Mouse (Mus musculus): ENCODE results near the gene Cptp.

Cptp gene

DNA sequence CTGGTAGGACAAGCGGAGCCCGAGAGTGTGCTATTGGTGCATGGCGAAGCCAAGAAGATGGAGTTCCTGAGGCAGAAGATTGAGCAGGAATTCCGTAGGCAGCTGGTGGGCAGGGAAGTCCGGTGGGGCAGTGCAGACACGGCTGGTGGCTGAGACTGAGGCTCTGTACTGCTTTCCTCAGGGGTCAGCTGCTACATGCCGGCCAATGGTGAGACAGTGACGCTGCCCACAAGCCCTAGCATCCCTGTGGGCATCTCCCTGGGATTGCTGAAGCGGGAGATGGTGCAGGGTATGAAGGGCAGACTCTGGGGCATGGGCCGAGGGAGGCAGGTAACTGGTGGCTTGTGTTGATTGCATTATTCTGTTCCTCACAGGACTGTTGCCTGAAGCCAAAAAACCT, 18.4 kb upstream of the Cptp start:
- DNase-seq = no peak

DNA sequence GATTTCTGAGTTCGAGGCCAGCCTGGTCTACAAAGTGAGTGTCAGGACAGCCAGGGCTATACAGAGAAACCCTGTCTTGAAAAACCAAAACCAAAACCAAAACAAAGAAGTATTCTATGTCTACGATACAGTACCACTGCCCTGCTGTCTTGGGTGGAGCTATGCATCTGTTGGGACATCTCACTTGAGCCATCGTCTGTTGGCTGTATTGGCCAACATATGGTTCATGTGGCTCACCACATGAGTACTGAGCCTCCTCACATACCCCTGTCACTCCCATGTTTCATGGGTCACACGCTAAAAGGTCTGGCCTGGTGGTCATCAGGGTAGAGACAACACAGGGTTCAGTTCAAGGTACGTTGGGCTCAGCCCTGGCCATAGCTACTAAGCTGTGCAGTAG, 17.1 kb upstream of the Cptp start:
- DNase-seq = no peak

DNA sequence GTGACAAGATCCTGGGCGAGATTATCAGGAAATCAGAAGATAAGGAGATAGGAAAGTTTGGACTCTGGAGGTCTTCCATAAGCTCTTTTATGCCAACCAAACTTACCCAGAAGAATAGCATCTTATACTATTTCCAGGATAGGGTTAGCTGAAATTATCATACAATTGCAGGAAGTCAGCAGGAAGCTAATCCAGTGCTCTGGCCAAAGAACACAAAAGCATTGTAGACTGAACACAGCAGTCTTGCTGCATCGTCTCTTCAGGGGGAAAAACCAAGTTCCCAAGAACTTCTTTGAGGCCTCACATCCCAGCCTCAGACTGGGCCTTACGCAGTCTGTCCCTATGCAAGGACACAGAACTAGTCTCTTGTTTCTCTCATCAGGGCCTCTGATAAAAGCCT, 14.3 kb upstream of the Cptp start:
- no peak for DNase-seq

DNA sequence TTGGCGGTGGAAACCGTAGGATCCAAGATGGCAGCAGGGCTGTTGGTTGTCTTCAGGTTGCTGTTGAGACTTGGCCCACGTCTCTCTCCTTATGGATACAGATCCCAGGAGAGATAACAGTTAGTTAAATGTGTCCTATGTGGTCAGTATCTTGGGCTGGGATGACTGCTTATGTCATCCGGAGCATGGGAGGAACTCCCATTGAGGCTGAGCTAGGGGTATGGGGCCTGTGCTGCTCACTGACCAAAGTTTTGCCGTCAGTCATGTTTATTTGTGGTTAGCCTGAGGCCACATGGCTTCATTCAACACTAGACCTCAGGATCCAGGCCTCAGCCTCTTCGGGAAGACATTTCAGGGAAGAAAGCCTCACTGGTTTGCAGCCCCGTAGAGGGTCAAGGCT, 2.2 kb upstream of the Cptp start:
- no peak for DNase-seq

DNA sequence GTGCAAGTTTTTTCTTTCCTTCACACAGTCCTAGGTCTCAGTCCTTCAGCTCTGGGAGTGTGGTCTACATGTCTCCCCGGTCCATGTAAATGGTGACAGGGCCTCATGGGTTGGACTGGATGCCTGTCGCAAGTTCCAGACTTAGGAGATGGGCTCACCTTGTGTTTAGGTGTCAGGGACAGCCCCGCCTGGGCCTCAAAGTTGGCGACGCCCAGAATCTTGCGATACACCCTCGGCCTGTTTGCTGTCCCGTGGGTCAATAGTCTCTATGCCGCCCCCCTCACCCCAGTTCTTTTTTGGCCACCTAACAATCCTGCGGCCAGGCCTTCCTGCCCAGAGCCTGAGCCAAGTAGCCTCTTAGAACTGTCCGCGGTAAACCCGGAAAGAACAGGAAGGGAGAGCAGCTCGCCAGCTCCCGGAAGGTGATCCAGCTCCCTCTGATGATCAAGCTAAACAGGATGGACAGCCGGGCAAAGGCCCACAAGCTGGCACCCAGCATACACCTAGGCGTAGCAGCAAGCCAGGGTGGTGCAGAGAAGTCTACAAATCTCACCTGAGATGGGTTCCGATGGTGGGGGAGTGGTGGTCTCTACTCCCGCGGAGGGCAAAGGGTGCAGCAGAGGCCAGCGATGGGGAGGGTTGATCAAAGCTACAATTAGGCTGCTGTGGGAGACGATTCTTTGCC, 484 bp downstream of the Cptp start:
- DNase-seq = peak; percentile 22 to 57

DNA sequence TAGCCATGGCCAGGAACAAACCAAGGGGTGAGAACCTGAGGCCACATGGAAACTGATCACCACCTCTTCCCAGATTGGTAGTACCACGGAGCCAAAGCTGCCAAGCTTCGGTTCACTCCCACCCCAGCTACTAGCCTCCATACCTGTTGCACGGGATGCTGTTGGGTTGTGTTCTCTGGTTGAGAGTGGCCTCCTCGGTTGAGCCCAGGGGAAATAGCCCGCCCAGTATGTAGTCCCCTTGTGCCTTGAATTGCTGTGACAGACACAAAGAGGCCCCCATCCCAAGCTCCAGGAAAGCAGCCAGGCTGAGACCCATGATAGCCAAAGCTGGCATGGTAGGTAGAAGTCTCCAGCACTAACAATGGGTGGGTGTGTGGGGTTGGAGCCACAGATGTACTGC, 6.2 kb downstream of the Cptp start, which contains the start of gene Tas1r3:
Tas1r3 (minus strand) TSS at position 362 of the 400 bp plus-strand sequence.
- DNase-seq = no peak

DNA sequence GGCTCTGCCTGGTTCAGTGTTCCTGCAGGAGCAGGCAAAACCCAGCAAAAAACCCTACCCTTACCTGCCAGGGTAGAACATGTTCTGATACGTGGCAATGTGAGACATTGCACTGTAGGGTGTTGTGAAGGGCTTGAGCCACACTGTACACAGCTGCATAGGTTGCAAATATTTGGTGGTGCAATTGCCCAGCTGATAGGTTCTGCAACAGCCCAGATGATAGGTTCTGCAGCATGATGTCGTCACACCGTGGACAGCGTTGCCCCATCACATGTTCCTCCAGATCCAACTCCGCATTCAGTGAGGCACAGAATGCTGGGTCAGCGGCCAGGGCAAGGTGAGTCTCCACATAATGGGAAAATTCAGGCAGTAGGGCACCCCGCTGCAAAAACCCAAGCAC, 7.5 kb downstream of the Cptp start:
- DNase-seq = no peak

DNA sequence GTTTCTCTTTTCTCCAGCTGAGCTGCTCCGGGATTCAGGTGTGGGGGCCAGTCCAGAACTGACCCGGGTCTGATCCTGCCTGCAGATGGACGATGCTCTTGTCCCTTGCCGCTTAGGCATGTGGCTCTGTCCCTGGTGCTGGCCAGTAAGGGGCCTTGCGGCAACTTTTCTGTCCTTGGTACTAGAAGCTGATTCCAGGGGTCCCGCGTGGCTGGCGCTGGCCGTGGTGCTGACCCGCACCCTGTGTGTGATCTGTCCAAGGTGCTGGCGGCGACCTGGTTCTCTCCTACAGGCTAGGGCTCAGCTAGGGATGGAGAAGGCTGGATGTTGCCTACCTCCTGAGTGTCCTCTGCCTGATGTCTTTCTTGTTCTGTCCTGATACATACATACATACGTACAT, 9.9 kb downstream of the Cptp start:
- DNase-seq = peak; percentile 92

DNA sequence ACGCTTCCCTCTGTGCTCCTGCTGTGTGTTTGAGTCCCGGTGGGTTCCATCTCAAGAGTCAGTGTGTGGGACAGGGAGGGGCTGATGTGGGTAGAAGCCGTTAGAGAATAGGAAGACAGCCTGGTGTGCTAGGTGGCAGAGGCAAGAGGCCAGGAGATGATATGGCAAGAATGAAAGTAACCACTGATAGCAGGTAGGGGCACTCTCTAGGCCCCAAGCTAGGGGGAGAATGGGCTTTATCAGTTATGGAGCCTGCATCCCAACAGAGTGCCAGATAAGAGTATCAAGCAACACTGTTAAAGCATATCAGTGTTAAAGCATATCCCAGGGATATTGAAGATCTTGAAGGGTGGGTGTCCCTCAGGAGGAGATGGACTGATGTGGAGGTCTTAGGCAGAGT, 12.4 kb downstream of the Cptp start:
- DNase-seq = no peak

DNA sequence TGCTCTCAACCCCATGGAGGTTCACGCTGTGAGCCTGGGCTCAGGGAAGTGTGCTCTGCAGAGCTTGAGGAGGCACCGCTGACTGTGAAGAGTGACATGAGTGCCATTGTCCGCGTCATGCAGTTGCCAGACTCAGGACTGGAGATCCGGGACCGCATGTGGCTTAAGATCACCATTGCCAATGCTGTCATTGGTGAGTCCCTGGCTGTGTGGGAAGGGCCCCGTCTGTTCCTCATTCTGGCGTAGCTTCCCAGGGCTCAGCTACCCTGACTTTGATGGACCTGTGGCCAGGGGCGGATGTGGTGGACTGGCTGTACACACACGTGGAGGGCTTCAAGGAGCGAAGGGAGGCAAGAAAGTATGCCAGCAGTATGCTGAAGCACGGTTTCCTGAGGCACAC, 13.2 kb downstream of the Cptp start:
- no peak for DNase-seq

DNA sequence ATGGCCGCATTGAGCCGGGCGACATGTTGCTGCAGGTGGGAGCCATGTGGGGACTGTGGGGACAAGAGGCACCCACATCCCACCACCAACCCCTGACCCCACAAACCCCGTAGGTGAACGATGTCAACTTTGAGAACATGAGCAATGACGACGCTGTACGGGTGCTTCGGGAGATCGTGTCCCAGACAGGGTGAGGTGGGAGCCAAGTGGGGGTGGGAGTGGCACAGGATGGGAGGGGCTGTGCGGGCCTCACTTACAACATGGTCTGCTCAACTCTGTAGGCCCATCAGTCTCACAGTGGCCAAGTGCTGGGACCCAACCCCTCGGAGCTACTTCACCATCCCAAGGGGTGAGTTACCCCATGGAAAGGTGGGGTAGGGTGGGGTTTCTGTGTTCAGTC, 14.2 kb downstream of the Cptp start:
- DNase-seq = no peak

DNA sequence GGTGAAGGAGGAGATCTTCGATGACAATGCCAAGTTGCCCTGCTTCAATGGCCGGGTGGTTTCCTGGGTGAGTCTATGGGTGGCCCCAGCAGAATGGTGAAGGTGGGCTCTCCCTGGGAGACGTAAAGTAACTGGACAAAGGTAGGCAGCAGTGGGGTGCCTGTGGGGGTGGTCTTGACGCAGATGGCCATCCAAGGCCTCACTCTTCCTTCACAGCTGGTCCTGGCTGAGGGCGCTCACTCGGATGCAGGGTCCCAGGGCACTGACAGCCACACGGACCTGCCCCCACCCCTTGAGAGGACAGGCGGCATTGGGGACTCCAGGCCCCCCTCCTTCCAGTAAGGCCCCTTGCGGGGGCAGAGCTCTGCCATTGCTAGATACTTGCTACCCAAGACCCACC, 15.8 kb downstream of the Cptp start:
- DNase-seq = no peak

DNA sequence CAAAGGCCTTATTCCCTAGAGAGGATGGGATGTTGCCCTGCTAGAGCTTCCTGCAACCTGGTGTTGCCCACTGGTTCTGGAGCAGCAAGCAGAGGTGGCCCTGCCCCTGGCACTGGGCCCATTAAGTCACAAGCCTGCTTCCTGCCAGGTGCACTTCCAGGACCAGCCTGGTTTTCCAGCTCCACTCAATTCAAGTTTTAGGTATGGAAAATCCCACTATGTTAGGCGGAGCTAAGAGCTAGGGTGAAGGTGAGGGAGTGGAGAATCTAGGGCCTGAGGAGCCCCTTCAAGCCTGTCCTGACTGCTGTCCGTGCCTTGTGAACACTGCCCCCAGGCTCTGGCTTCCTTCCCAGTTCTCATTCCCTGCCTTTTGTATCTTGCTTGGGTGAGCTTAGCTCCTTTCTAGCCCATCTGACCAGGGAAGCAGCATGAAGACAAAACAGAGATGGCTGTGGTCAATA, 17.3 kb downstream of the Cptp start:
- peak in 1 of 2 experiments; percentile 57 for DNase-seq

DNA sequence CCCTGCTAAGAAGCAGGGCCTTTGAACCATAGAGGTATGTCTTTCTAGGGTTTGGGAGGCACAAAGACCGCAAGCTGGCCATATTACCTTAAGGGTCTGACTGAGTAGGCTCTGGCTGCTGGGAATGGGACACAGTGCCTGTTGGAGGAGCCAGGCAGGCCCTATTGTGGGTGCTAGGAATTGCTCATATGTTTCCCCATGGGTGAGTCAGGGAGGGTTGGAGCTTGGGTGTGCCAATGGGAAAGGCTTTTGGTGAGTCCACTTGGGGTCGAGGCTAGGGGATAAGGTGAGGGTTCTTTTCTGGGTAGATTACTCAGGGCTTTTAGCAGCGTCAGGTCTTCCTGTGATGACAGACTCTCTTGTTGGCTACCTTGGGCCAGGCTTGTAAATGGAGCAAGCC, 17.9 kb downstream of the Cptp start:
- no peak for DNase-seq

DNA sequence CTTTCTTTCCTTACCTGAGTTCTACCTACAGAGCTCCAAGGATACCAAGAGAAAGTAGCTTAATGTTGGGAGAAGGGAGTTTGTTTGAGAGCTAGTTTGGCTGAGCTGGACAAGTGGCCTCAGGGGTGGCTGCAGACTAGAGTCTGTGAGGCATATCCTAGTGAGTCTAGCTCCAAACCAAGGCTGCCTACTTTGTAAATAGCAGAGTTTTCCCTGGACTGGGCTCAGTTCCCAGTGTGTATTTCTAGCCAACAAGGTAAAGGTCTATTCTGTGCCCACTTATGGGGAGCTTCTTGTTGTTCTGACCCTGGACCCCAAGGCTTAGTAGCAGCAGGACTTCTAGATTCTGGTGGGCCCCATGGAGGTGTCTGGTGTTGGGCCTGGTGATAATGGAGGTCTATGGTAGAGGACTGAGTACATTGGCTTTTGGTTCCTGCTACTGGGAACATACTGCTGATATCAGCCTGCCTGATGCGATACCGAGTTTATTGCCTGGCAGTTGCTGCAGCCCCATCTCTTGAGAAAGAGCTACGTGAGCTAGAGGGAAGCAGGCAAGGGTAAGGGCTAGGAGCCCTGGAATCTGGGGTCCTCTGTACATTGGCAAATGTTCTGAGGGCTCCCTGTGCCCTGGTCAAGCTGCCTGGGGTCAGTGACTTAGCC, 19.3 kb downstream of the Cptp start:
- DNase-seq = no peak

DNA sequence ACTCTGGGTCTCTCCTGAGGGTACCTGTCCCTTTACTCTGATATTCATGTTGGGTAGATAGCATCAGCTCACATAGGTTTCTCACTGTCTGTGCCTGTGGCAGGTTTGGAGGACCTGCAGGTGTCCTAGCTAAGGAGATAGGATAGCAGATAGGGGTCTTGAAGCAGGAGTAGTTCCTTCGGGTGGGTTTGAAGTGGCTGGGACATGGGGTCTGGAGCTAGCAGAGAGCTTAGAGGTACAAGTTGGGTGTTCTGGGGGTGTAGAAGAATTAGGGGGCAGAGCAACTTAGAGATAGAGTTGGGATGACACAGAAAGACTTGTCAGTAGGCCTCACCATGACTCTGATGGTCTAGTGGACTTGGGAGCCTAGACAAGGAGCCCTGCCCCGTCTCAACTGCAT, 19.8 kb downstream of the Cptp start:
- DNase-seq = no peak

DNA sequence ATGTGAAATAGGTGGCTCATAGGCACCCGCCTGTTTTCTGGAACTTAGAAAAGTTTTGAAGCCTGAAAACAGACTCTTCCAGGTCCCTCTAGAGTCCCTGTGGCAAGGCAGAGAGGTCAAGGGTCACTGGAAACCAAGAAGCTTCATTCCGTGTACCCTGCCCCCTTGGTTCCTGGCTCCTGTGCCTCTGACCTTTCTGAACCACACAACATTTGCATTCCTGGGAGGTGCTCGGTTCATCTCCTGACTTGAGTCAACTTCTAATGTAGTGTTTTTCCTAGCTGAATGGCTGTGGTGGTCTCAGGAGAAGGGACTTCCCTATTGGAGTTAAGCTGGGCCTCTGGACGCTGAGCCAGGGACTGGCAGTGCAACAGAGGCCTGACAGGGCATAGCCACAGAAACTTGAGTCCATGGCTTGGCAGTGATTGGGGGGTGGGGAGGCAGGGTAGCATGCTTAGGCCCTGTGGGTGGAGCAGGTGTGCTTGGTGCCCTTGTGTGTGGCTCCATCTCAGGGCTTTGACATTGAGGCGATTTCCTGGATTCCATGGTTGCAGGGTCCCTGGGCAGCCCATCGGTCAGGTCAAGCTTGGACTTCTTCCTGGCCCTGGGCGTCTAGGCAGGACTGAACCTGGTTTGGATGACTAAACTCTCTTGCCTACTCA, 20.7 kb downstream of the Cptp start:
- DNase-seq = peak in 1 of 2 experiments; percentile 36

DNA sequence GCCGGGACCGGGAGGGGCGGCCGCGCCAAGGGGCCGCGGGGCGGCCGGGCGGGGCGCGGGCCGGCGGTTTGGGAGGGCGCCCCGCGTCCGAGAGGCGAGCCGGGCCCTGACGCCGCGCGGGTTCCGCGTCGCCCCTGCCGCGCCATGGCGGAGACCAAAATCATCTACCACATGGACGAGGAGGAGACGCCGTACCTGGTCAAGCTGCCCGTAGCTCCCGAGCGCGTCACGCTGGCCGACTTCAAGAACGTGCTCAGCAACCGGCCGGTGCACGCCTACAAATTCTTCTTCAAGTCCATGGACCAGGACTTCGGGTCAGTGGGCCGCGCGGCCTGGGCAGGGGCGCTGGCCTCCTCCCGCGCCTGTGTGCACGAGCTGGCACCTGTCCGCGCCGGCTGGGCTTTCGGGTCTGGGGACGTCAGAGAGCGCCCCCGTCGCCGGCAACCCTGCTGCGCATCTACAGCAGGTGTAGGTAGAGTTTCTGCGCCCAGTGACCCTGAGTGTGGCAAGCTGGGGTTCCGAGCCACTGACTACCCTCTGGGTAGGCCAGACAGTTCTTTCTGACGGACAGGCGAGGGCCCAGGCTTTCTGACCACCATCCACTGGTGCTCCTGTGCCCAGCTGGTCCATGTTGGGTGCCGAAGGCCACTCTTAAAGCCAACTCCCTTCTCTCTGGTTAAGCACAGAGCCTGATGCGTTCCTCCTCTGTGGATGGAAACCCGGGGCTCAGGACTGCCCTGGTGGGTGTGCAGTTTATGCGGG, 21.5 kb downstream of the Cptp start:
- DNase-seq = peak; percentile 59 to 75

DNA sequence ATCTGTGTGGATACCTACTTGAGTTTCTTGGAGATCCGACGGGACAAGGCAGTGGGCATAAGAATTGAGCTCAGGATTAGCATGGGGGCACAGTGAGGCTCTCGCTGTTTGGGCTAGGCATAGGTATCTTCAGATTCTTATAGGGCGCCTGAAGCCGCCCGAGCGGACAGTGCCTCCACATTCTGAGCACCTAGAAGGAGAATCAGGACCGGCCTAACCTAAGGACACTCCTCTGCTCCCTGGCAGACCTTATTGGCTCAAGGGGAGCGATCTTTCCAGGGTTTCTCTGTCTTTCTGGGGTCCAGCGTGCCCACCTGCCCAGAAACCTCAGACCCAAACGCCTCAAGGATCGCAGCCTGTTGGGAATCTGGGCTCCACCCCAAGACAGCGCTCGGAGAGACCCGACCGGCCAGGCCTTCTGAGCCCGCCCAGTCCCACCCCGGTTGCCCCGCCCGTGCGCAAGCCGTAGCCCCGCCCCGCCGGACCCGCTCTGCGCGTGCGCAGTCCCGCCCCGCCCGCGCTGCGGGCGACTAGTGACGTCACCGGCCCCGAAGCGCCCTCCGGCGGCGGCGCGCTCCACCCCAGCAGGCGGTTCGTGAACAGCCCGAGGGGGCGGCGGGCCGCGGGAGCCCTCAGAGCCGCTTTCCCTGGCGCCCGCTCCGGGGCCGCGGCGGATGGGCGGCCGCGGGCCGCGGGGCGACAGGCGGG, 22.2 kb downstream of the Cptp start, which contains the start of gene Dvl1:
Dvl1 (plus strand) TSS at position 532 of the 708 bp plus-strand sequence.
- peak; percentile 96 to 97 for DNase-seq

DNA sequence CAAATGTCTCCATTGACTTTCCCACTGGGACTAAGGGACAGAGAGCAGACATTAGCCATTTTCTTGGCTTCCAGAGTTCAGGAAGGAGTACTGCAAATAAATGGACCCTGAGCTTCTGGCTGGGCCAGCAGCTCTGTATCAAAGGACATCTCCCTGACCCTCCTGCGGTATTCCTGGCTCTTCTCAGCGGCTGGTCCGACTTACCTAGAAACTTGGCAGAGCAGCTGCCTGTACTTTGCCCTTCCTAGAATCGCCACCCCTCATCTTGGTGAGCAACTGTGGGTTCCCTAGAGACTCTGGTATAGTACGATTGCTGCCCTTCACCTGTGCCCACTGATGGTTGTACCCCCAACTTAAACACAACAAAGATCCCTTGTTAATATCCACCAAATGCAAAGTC, 26.0 kb downstream of the Cptp start:
- no peak for DNase-seq

DNA sequence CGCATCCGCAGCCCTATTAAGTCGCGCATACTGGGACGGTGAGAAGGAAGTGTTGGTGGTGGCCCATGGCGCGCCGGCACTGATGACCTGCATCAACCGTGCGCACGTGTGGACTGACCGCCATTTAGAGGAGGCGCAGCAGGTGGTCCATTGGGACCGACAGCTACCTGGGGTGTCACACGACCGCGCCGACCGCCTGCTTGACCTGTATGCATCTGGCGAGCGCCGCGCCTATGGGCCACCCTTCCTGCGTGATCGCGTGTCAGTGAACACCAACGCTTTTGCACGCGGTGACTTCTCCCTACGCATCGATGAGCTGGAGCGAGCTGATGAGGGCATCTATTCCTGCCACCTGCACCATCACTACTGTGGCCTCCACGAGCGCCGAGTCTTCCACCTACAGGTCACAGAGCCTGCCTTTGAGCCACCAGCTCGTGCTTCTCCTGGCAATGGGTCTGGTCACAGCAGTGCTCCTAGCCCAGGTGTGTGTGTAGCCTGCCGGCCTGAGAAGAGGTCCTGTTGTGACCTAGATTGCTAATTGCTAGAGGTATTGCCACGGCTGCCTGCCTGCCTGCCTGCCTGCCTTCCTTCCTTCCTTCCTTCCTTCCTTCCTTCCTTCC, 27.5 kb downstream of the Cptp start:
- no peak for DNase-seq

DNA sequence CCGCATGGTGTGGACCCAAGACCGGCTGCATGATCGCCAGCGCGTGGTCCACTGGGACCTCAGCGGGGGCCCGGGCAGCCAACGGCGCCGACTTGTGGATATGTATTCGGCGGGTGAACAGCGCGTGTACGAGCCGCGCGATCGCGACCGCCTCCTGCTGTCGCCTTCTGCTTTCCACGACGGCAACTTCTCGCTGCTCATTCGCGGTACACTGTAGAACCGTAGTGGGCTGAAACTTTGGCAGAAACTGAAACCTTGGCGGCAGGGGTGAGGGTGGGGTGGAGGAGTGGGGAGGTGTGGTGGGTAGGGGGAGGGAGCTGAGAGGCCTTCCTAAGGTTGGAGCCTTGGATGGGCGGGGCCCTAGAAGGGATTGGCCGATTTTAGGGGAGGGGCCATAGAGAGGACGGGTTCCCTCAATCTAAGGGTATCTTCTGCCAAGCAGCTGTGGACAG, 28.2 kb downstream of the Cptp start:
- peak; percentile 74 to 84 for DNase-seq

Data from kidney, postnatal 4 days (tissue).